Comparison of ENCODE assay signal across 20 mouse cellular contexts in the genomic region with DNA sequence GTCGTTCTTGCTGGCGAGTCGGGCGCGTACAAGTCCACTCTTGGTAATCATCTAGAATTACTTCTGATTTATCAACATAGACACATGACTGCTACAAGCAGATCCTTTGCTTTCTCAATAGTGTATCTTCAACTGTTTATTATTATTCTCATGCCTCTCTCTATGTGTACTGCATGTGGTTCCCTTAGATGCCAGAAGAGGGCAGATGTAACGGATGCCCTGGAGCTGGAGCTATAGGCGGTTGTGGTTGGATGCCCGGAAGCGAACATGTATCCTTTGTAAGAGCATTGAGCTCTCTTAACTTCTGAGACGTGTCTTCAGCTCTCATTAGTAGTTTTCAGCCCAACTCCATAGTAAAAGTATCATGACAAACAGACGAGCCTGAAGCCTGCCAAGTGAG. TPM values are rescaled to one million over a fixed set of nuclear protein-coding genes. Genes with fewer than 3 reads are reported as not detected.
DNase-seq lines count a peak whose midpoint lies in the region; ATAC-seq and TF ChIP-seq lines count a peak whose summit lies in the region.
"Had no signal": no experiment of that assay in that cellular context is flagged by ENCODE, and none has a peak within 500 bp of the region (broad histone marks: within the 10 kb centered on the region; RNA-seq: fewer than 3 reads in every experiment).

No protein-coding gene starts in this region.

- H3K36me3 ChIP-seq in E14TG2a.4 (ENCODE audit: insufficient read depth, low read length), result no peaks in the 10 kb centered on the region

- H3K4me3 ChIP-seq in layer of hippocampus, adult 2 months, result no peak overlapping the region
- no peak overlapping the region for H3K4me3 ChIP-seq in E14TG2a.4 (replicated peaks; ENCODE audit: low read length)
- H3K4me3 ChIP-seq: heart, embryonic 10.5 days; midbrain, embryonic 13.5 days had no signal

- H3K27ac ChIP-seq in layer of hippocampus, adult 2 months, result no peak overlapping the region
- H3K27ac ChIP-seq: heart, embryonic 10.5 days; macrophage; midbrain, embryonic 13.5 days had no signal

- no peaks in the 10 kb centered on the region for H3K27me3 ChIP-seq in E14TG2a.4 (ENCODE audit: insufficient read depth, low read length)
- H3K27me3 ChIP-seq: midbrain, embryonic 13.5 days had no signal

- peaks cover 8% of the 10 kb centered on the region for H3K9me3 ChIP-seq in E14TG2a.4 (ENCODE audit: low read length)
- H3K9me3 ChIP-seq: heart, embryonic 10.5 days; midbrain, embryonic 13.5 days had no signal

- ATAC-seq in common myeloid progenitor, adult 5-6 weeks (replicated peaks; ENCODE audit: low read depth, poor library complexity, severe bottlenecking), result 0 out of 2 replicates have a peak, but pooled peaks have one; percentile 45
- ATAC-seq: forebrain, embryonic 14.5 days; inflammation-experienced regulatory T-cells, adult 6 months; midbrain, embryonic 13.5 days had no signal

- TF ChIP-seq CTCF in layer of hippocampus, adult 2 months (conservative IDR thresholded peaks at IDR 0.05), result peak; percentile 45
- TF ChIP-seq CTCF in E14TG2a.4 (conservative IDR thresholded peaks at IDR 0.05; ENCODE audit: low read length), result peak; percentile 28; the same call in 1 of the 2 replicates

- DNase-seq in layer of hippocampus, adult 2 months (ENCODE audit: low spot score in 2 of 2), result no peak
- no peak for DNase-seq in layer of hippocampus, postnatal 36 days
- DNase-seq in 416B (ENCODE audit: low read depth), result peak; percentile 10
- no peak for DNase-seq in cerebellum, postnatal 4 days (ENCODE audit: low spot score in 2 of 2)
- DNase-seq in heart, adult 11 months, result no peak
- no peak for DNase-seq in left cerebral cortex, postnatal 10 days (ENCODE audit: extremely low spot score in 1 of 2, low spot score in 2 of 2)
- DNase-seq: adrenal gland, postnatal 14 days; cerebellum, adult 9-11 months; kidney, postnatal 10 days; thymus, adult 2 months had no signal

- intact Hi-C loops in left cerebral cortex, postnatal 10 days (cut with DNase I), result no loop called here

- H3K4me1 ChIP-seq in E14TG2a.4 (replicated peaks; ENCODE audit: low read depth, low read length), result no peaks in the 10 kb centered on the region
- H3K4me1 ChIP-seq: heart, embryonic 10.5 days; midbrain, embryonic 13.5 days had no signal

RNA-seq across cellular contexts. Expression of a gene that starts 16.4 kb away (rescaled TPM):
- 1 to 10 TPM; 1.3 to 1.6 TPM for total RNA-seq in layer of hippocampus, adult 2 months (2021)
- total RNA-seq in layer of hippocampus, postnatal 36 days (2021), result 1 to 10 TPM; 1.5 to 2.0 TPM
- total RNA-seq in common myeloid progenitor, adult 5-6 weeks (2017), result not detected in 2 replicates
- 1 to 10 TPM in 1 of 2 experiments, not detected in 1; 1.1 TPM for total RNA-seq in left cerebral cortex, postnatal 10 days (2021)
- total RNA-seq: adrenal gland, postnatal 14 days; gastrocnemius, adult 18-20 months; hematopoietic stem cell, adult 5-6 weeks; liver, adult 2 months had no signal
